Mouse (Mus musculus) forebrain, postnatal 0 days (tissue): ENCODE data around the gene Tm4sf20. TPM values are rescaled to one million over a fixed set of nuclear protein-coding genes. Genes with fewer than 3 reads are reported as not detected.

ENCODE experiments used
- ATAC-seq: fragments of 200-750 bp; cut with Nextera tagmentation; 2 replicates; pipeline ENCODE4 v1.8.0; 2017; ENCODE audit warnings: mild to moderate bottlenecking, moderate library complexity
- DNase-seq: peaks from one replicate; pipeline ENCODE4 v3.0.0-alpha.2; 2015
- H3K27ac ChIP-seq: fragments of 300-500 bp; sonication (generic); 2 replicates; pipeline ENCODE4 v1.5.1; 2014; ENCODE audit warnings: low read depth, mild to moderate bottlenecking, antibody characterized with exemption, low read length, moderate library complexity, mixed read lengths
- H3K27me3 ChIP-seq: fragments of 300-500 bp; sonication (generic); 2 replicates; pipeline ENCODE4 v1.6.1; 2014; ENCODE audit warnings: mild to moderate bottlenecking, low read length, mixed read lengths; ENCODE audit not compliant: insufficient read depth
- H3K36me3 ChIP-seq: fragments of 300-500 bp; sonication (generic); 2 replicates; pipeline ENCODE4 v1.6.1; 2014; ENCODE audit warnings: mild to moderate bottlenecking, moderate library complexity; ENCODE audit not compliant: insufficient read depth
- H3K4me1 ChIP-seq: fragments of 300-500 bp; sonication (generic); 2 replicates; pipeline ENCODE4 v1.6.1; 2014; ENCODE audit warnings: antibody characterized with exemption; ENCODE audit not compliant: insufficient read depth
- H3K4me2 ChIP-seq: fragments of 300-500 bp; sonication (generic); 2 replicates; pipeline ENCODE4 v1.6.1; 2014; ENCODE audit warnings: low read depth, mild to moderate bottlenecking, moderate library complexity
- H3K4me3 ChIP-seq: fragments of 300-500 bp; sonication (generic); 2 replicates; pipeline ENCODE4 v1.5.1; 2014; ENCODE audit warnings: low read depth, low read length, mixed read lengths
- H3K9ac ChIP-seq: fragments of 300-500 bp; sonication (generic); 2 replicates; pipeline ENCODE4 v1.6.1; 2014; ENCODE audit warnings: mild to moderate bottlenecking
- H3K9me3 ChIP-seq: fragments of 300-500 bp; sonication (generic); 2 replicates; pipeline ENCODE4 v1.6.1; 2016; ENCODE audit warnings: low read length
- CTCF ChIP-seq: sonication (generic); IDR thresholded peaks from 2 replicates; pipeline ENCODE4 v1.5.1; 2016; ENCODE audit warnings: antibody characterized with exemption, control low read depth, low read depth
- WGBS: fragments of 180-500 bp; shearing (Covaris S2); extraction: QIAGEN DNeasy Blood & Tissue Kit; methylation state at CpG from one replicate; pipeline ENCODE4 v1.1.7; 2014; 5-methylcytosine and 5-hydroxymethylcytosine counted together
- polyA plus RNA-seq: library from polyadenylated mRNA; unstranded; fragments of >200 nt; fragmentation: Nextera tagmentation; extraction: Ambion mirVana; gene quantifications from 2 replicates; pipeline ENCODE4 v1.2.1, GENCODE M21; 2015
- total RNA-seq: library from RNA; depleted of rRNA; stranded (reverse); fragments of >200 nt; gene quantifications from 2 replicates; pipeline ENCODE4 v1.2.3, GENCODE M21; 2014

Gene Tm4sf20
- total and polyA plus RNA-seq, 2 experiments from 2014 or later: not detected

GRCm38 (mm10) chr1:82766227-82766626 lies 2.0 kb downstream of the Tm4sf20 start:
- Histone ChIP-seq H3K27ac (no peak overlapping the region), H3K4me2 (no peak overlapping the region), H3K4me3 (no peak overlapping the region), H3K27me3 (no peaks in the 10 kb centered on the region), H3K9me3 (no peaks in the 10 kb centered on the region), H3K4me1 (no peaks in the 10 kb centered on the region), H3K36me3 (no peaks in the 10 kb centered on the region), H3K9ac (no peak overlapping the region)
- no peak for ATAC-seq
- no peak for DNase-seq
- 82% methylated on average over 1 of the region's 1 CpGs for WGBS
- no peak for TF ChIP-seq CTCF

GRCm38 (mm10) chr1:82762274-82762673 lies 6.0 kb downstream of the Tm4sf20 start:
- TF ChIP-seq CTCF: no peak
- Histone ChIP-seq H3K4me2 (no peak overlapping the region), H3K4me3 (no peak overlapping the region), H3K27ac (no peak overlapping the region), H3K9me3 (no peaks in the 10 kb centered on the region), H3K36me3 (no peaks in the 10 kb centered on the region), H3K4me1 (no peaks in the 10 kb centered on the region), H3K27me3 (no peaks in the 10 kb centered on the region), H3K9ac (no peak overlapping the region)
- 79% methylated on average over 1 of the region's 1 CpGs for WGBS
- no peak for ATAC-seq
- no peak for DNase-seq

- no peak for ATAC-seq
- Histone ChIP-seq H3K4me3 (no peak overlapping the region), H3K27ac (no peak overlapping the region), H3K4me2 (no peak overlapping the region), H3K36me3 (no peaks in the 10 kb centered on the region), H3K9ac (no peak overlapping the region), H3K27me3 (no peaks in the 10 kb centered on the region), H3K4me1 (no peaks in the 10 kb centered on the region), H3K9me3 (no peaks in the 10 kb centered on the region)
- WGBS: 95% methylated on average over 8 of the region's 8 CpGs
- no peak for TF ChIP-seq CTCF
- DNase-seq: no peak
These were observed 6.6 kb downstream of the Tm4sf20 start for GRCm38 (mm10) chr1:82761454-82762169.

- Histone ChIP-seq H3K9me3 (no peaks in the 10 kb centered on the region), H3K27ac (no peak overlapping the region), H3K4me3 (no peak overlapping the region), H3K36me3 (peaks cover 14% of the 10 kb centered on the region), H3K9ac (no peak overlapping the region), H3K27me3 (no peaks in the 10 kb centered on the region), H3K4me1 (no peaks in the 10 kb centered on the region), H3K4me2 (no peak overlapping the region)
- peak; percentile 28; the same call in 1 of the 2 replicates for TF ChIP-seq CTCF
- ATAC-seq (no peak), DNase-seq (no peak)
- WGBS: 89% methylated on average over 1 of the region's 1 CpGs
These were observed 8.7 kb downstream of the Tm4sf20 start for GRCm38 (mm10) chr1:82759520-82759919.

- no peak for ATAC-seq
- Histone ChIP-seq H3K36me3 (peaks cover 14% of the 10 kb centered on the region), H3K9ac (no peak overlapping the region), H3K9me3 (no peaks in the 10 kb centered on the region), H3K4me2 (no peak overlapping the region), H3K4me3 (no peak overlapping the region), H3K27me3 (no peaks in the 10 kb centered on the region), H3K27ac (no peak overlapping the region), H3K4me1 (no peaks in the 10 kb centered on the region)
- 92% methylated on average over 2 of the region's 2 CpGs for WGBS
- no peak for DNase-seq
- TF ChIP-seq CTCF: no peak
These were observed 20.4 kb downstream of the Tm4sf20 start for GRCm38 (mm10) chr1:82747714-82748452.

GRCm38 (mm10) chr1:82746408-82746807 lies 21.9 kb downstream of the Tm4sf20 start:
- H3K4me2 ChIP-seq: no peak overlapping the region
- DNase-seq (no peak), ATAC-seq (no peak; the same call in 1 of the 2 replicates)
- H3K9me3 ChIP-seq: no peaks in the 10 kb centered on the region
- H3K9ac ChIP-seq: no peak overlapping the region
- 87% methylated on average over 4 of the region's 4 CpGs for WGBS
- H3K4me3 ChIP-seq: no peak overlapping the region
- H3K27ac ChIP-seq: no peak overlapping the region
- H3K4me1 ChIP-seq: no peaks in the 10 kb centered on the region
- no peaks in the 10 kb centered on the region for H3K27me3 ChIP-seq
- H3K36me3 ChIP-seq: peaks cover 18% of the 10 kb centered on the region
- no peak for TF ChIP-seq CTCF

- Histone ChIP-seq H3K27ac (no peak overlapping the region), H3K4me3 (no peak overlapping the region), H3K4me1 (no peaks in the 10 kb centered on the region), H3K27me3 (no peaks in the 10 kb centered on the region), H3K9ac (no peak overlapping the region), H3K9me3 (no peaks in the 10 kb centered on the region), H3K4me2 (no peak overlapping the region), H3K36me3 (peaks cover 28% of the 10 kb centered on the region)
- WGBS: 92% methylated on average over 3 of the region's 3 CpGs
- no peak for DNase-seq
- no peak for ATAC-seq
- no peak for TF ChIP-seq CTCF
These were observed 24.3 kb downstream of the Tm4sf20 start for GRCm38 (mm10) chr1:82743962-82744361.
